Mouse (Mus musculus): ENCODE results near the gene Trim7. TPM values are rescaled to one million over a fixed set of nuclear protein-coding genes. Genes with fewer than 3 reads are reported as not detected.
A peak's percentile ranks its signal among the peaks of the same experiment; 100 is the strongest.

Gene Trim7
- polyA plus RNA-seq, 1 experiment from 2014 or later = 0.38 TPM

DNA sequence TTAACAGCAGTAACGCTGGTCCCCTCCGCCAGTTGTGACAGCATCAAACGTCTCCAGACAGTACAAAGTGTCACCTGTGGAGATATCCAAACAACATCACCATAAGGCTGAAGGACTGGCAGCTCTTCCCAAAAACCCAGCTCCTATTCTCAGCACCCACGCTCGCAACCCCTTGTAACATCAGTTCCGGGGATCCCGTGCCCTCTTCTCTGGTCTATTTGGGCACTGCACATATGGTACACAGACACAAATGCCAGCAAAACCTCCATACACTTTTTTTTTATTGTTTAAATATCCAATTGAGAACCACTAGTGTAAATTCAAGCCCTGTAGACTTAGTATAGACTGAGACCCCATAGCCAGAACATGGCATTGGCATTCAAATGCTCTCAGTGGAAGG, 30.7 kb upstream of the Trim7 start:
- Histone ChIP-seq H3K4me1 (replicated peaks; ENCODE audit: control insufficient read depth, insufficient read depth, low read length) (0 out of 2 replicates have a peak, but pooled peaks cover 4% of the 10 kb centered on the region), H3K9ac (ENCODE audit: low read depth, low read length) (no peak overlapping the region), H3K36me3 (ENCODE audit: control insufficient read depth, insufficient read depth) (no peaks in the 10 kb centered on the region), H3K9me3 (ENCODE audit: control insufficient read depth) (no peaks in the 10 kb centered on the region), H3K4me3 (ENCODE audit: low read depth, low read length) (no peak overlapping the region), H3K27me3 (replicated peaks; ENCODE audit: control insufficient read depth, insufficient read depth, low read length) (no peaks in the 10 kb centered on the region), H3K27ac (ENCODE audit: low read depth, low read length) (no peak overlapping the region), H3K4me2 (replicated peaks; ENCODE audit: low read depth) (no peak overlapping the region)
- no peak for ATAC-seq
- no peak for TF ChIP-seq CTCF (IDR thresholded peaks at IDR 0.05; ENCODE audit: low read depth)
- WGBS = 95% methylated on average over 7 of the region's 7 CpGs

DNA sequence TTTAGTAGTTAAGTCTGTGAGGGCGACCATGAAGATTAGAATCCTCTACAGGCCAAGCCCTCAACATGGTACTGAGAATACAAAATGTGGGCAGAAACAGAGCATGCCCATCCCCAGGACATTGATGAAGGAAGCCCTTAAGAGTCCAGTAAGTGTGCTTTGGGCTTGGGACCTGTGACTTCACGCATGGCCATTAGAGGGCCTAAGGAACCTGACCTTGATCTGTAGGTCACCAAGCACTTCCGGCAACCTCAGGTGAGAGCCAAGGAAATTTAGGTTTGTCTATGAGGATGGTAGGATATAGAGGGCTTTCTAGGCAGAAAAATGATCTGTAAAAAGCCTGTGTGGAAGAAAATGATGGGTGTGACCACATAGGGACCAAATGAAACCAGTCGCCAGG, 29.6 kb upstream of the Trim7 start:
- H3K4me3 ChIP-seq (ENCODE audit: low read depth, low read length) = no peak overlapping the region
- no peaks in the 10 kb centered on the region for H3K27me3 ChIP-seq (replicated peaks; ENCODE audit: control insufficient read depth, insufficient read depth, low read length)
- no peak overlapping the region for H3K27ac ChIP-seq (ENCODE audit: low read depth, low read length)
- peak; percentile 39 for TF ChIP-seq CTCF (IDR thresholded peaks at IDR 0.05; ENCODE audit: low read depth)
- no peaks in the 10 kb centered on the region for H3K9me3 ChIP-seq (ENCODE audit: control insufficient read depth)
- no peaks in the 10 kb centered on the region for H3K36me3 ChIP-seq (ENCODE audit: control insufficient read depth, insufficient read depth)
- H3K4me1 ChIP-seq (replicated peaks; ENCODE audit: control insufficient read depth, insufficient read depth, low read length) = 0 out of 2 replicates have a peak, but pooled peaks cover 4% of the 10 kb centered on the region
- H3K9ac ChIP-seq (ENCODE audit: low read depth, low read length) = no peak overlapping the region
- H3K4me2 ChIP-seq (replicated peaks; ENCODE audit: low read depth) = no peak overlapping the region
- no peak for ATAC-seq
- 76% methylated on average over 4 of the region's 4 CpGs for WGBS

- Histone ChIP-seq H3K27ac (ENCODE audit: low read depth, low read length) (no peak overlapping the region), H3K4me1 (replicated peaks; ENCODE audit: control insufficient read depth, insufficient read depth, low read length) (0 out of 2 replicates have a peak, but pooled peaks cover 4% of the 10 kb centered on the region), H3K4me3 (ENCODE audit: low read depth, low read length) (no peak overlapping the region), H3K27me3 (replicated peaks; ENCODE audit: control insufficient read depth, insufficient read depth, low read length) (no peaks in the 10 kb centered on the region), H3K9ac (ENCODE audit: low read depth, low read length) (no peak overlapping the region), H3K9me3 (ENCODE audit: control insufficient read depth) (no peaks in the 10 kb centered on the region), H3K4me2 (replicated peaks; ENCODE audit: low read depth) (no peak overlapping the region), H3K36me3 (ENCODE audit: control insufficient read depth, insufficient read depth) (peaks cover 4% of the 10 kb centered on the region; the same call in 1 of the 2 replicates)
- ATAC-seq = no peak
- WGBS = 51% methylated on average over 5 of the region's 5 CpGs
- no peak for TF ChIP-seq CTCF (IDR thresholded peaks at IDR 0.05; ENCODE audit: low read depth)
These were observed 28.7 kb upstream of the Trim7 start for GRCm38 (mm10) chr11:48797287-48797686.

- ATAC-seq = no peak
- H3K9ac ChIP-seq (ENCODE audit: low read depth, low read length) = peak overlapping the region; percentile 52; the same call in 1 of the 2 replicates
- 68% methylated on average over 7 of the region's 7 CpGs for WGBS
These were observed 27.6 kb upstream of the Trim7 start for GRCm38 (mm10) chr11:48798308-48798707.

DNA sequence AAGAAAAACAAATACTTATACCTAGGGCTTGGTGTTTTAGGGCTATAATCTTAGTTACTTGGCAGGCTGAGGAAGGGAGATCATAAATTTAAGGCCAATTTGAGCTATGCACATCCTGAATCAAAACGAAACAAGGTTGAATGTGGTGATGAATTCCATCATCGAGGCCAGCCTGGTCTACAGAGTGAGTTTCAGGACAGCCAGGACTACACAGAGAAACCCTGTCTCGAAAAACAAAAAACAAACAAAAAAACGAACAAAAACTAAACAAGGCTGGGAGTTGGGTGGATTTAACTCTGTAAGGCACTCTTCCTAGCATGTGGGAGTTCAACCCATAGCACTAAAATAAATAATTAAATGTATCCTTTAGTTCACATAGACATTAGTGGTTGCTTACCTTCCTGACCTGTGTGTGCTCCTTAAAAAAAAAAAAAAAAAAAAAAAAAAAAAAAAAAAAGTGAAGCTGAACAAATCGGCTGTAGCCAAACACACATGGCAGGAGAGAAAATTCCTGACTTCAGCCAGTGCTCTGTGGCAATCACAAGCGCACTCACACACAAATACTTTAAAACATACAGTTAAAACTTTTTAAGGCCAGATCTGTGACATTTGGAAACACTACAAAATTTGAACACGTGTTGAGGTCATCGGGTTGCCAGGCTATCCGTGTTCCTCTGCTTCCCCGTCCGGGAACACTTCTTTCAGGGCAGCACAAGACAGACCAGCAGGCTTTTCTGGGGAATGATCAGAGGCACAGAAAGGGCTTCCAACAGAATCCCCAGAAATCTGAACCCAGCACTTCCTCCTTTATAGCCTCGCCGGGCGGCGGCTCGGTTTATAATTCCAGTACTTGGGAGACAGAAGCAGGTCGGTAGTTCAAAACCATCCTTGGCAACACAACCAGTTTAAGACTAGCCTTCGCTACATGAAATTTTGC, 26.7 kb upstream of the Trim7 start:
- 4% methylated on average over 18 of the region's 18 CpGs for WGBS
- Histone ChIP-seq H3K9ac (ENCODE audit: low read depth, low read length) (peak overlapping the region; percentile 52), H3K27ac (ENCODE audit: low read depth, low read length) (peak overlapping the region; percentile 93), H3K27me3 (replicated peaks; ENCODE audit: control insufficient read depth, insufficient read depth, low read length) (no peaks in the 10 kb centered on the region), H3K9me3 (ENCODE audit: control insufficient read depth) (no peaks in the 10 kb centered on the region), H3K4me1 (replicated peaks; ENCODE audit: control insufficient read depth, insufficient read depth, low read length) (0 out of 2 replicates have a peak, but pooled peaks cover 4% of the 10 kb centered on the region), H3K4me3 (ENCODE audit: low read depth, low read length) (peak overlapping the region; percentile 52), H3K36me3 (ENCODE audit: control insufficient read depth, insufficient read depth) (peaks cover 23% of the 10 kb centered on the region), H3K4me2 (replicated peaks; ENCODE audit: low read depth) (peak overlapping the region; percentile 67)
- peak; percentile 24 for ATAC-seq
- TF ChIP-seq CTCF (IDR thresholded peaks at IDR 0.05; ENCODE audit: low read depth) = no peak

More at GRCm38 (mm10) chr11:48798308-48798707, 27.6 kb upstream of the Trim7 start:
- Histone ChIP-seq H3K27me3 (replicated peaks; ENCODE audit: control insufficient read depth, insufficient read depth, low read length) (no peaks in the 10 kb centered on the region), H3K4me2 (replicated peaks; ENCODE audit: low read depth) (peak overlapping the region; percentile 67), H3K4me3 (ENCODE audit: low read depth, low read length) (no peak overlapping the region), H3K9me3 (ENCODE audit: control insufficient read depth) (no peaks in the 10 kb centered on the region), H3K27ac (ENCODE audit: low read depth, low read length) (no peak overlapping the region), H3K4me1 (replicated peaks; ENCODE audit: control insufficient read depth, insufficient read depth, low read length) (0 out of 2 replicates have a peak, but pooled peaks cover 4% of the 10 kb centered on the region), H3K36me3 (ENCODE audit: control insufficient read depth, insufficient read depth) (peaks cover 14% of the 10 kb centered on the region)
- TF ChIP-seq CTCF (IDR thresholded peaks at IDR 0.05; ENCODE audit: low read depth) = no peak

- Histone ChIP-seq H3K27me3 (replicated peaks; ENCODE audit: control insufficient read depth, insufficient read depth, low read length) (no peaks in the 10 kb centered on the region), H3K4me1 (replicated peaks; ENCODE audit: control insufficient read depth, insufficient read depth, low read length) (0 out of 2 replicates have a peak, but pooled peaks cover 4% of the 10 kb centered on the region), H3K9ac (ENCODE audit: low read depth, low read length) (peak within 1 kb of the TSS; percentile 52), H3K9me3 (ENCODE audit: control insufficient read depth) (no peaks in the 10 kb centered on the region), H3K36me3 (ENCODE audit: control insufficient read depth, insufficient read depth) (peaks cover 31% of the 10 kb centered on the region), H3K27ac (ENCODE audit: low read depth, low read length) (peak within 1 kb of the TSS; percentile 93), H3K4me3 (ENCODE audit: low read depth, low read length) (peak within 1 kb of the TSS; percentile 52), H3K4me2 (replicated peaks; ENCODE audit: low read depth) (peak within 1 kb of the TSS; percentile 67)
- peak; percentile 93 for ATAC-seq
- WGBS = under 1% methylated on average over 47 of the region's 47 CpGs
- TF ChIP-seq CTCF (IDR thresholded peaks at IDR 0.05; ENCODE audit: low read depth) = no peak
These were observed 25.8 kb upstream of the Trim7 start, which contains the start of gene Rack1 for GRCm38 (mm10) chr11:48799921-48800701. Gene Rack1 (plus strand): TSS chr11:48800332.

All from intestine, postnatal 0 days (tissue).